ENCODE assay signal across 23 mouse cellular contexts in the genomic region with DNA sequence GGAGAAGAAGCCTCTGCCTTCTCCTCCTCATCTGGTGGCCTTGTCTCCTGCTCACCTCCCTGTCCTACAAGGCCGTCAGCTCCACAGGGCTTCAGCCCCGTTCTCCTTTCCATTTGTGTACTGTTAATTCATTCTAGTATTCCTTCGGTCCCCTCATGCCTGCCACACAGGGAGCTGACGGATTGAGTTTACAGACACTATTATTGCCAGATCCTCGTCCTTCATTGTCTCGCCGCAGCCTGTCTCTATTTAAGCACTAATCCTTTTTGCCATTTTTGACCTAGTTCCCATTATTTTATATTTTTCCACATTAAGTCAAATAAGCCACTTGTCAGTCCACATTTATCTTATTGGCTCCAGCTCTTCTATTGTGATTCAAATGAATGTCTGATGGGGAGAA.
DNase-seq lines count a peak whose midpoint lies in the region; ATAC-seq and TF ChIP-seq lines count a peak whose summit lies in the region.
"Had no signal": no experiment of that assay in that cellular context is flagged by ENCODE, and none has a peak within 500 bp of the region (broad histone marks: within the 10 kb centered on the region; RNA-seq: fewer than 3 reads in every experiment).

No protein-coding gene starts in this region.

- no peaks in the 10 kb centered on the region for H3K9me3 ChIP-seq in forebrain, embryonic 11.5 days (ENCODE audit: control insufficient read depth, low read length)
- no peaks in the 10 kb centered on the region for H3K9me3 ChIP-seq in forebrain, embryonic 14.5 days (replicated peaks; ENCODE audit: control insufficient read depth, low read length)
- H3K9me3 ChIP-seq in midbrain, embryonic 12.5 days: no peaks in the 10 kb centered on the region
- no peaks in the 10 kb centered on the region for H3K9me3 ChIP-seq in midbrain, embryonic 16.5 days (replicated peaks; ENCODE audit: control insufficient read depth, low read length, poor library complexity, severe bottlenecking)
- H3K9me3 ChIP-seq: embryonic facial prominence, embryonic 13.5 days; forebrain, embryonic 15.5 days; G1E; heart, embryonic 15.5 days had no signal

- ATAC-seq in forebrain, embryonic 11.5 days (replicated peaks; ENCODE audit: low FRiP score): no peak
- ATAC-seq in forebrain, embryonic 14.5 days: no peak
- peak; percentile 65 for ATAC-seq in midbrain, embryonic 12.5 days (ENCODE audit: low FRiP score, low read depth)
- ATAC-seq in midbrain, embryonic 16.5 days: no peak
- ATAC-seq in inflammation-experienced regulatory T-cells, adult 6 months: no peak
- ATAC-seq: CD4-positive, CD25-positive, alpha-beta regulatory T cell, adult 4 months; forebrain, embryonic 15.5 days had no signal

- no peak overlapping the region for H3K27ac ChIP-seq in forebrain, embryonic 11.5 days (ENCODE audit: low read depth, low read length)
- H3K27ac ChIP-seq in forebrain, embryonic 14.5 days (ENCODE audit: low read depth, low read length): no peak overlapping the region
- H3K27ac ChIP-seq in midbrain, embryonic 12.5 days (replicated peaks): no peak overlapping the region
- no peak overlapping the region; the same call in 1 of the 2 replicates for H3K27ac ChIP-seq in midbrain, embryonic 16.5 days (ENCODE audit: low read length)
- H3K27ac ChIP-seq: embryonic facial prominence, embryonic 13.5 days; forebrain, embryonic 15.5 days; heart, embryonic 15.5 days; hindbrain, embryonic 14.5 days had no signal

- WGBS in forebrain, embryonic 11.5 days: 33% methylated on average over 7 of the region's 7 CpGs
- 31% methylated on average over 7 of the region's 7 CpGs for WGBS in forebrain, embryonic 14.5 days
- WGBS in midbrain, embryonic 12.5 days: 11% methylated on average over 7 of the region's 7 CpGs
- 21% methylated on average over 7 of the region's 7 CpGs for WGBS in midbrain, embryonic 16.5 days

- no peak for TF ChIP-seq CTCF in brain, embryonic 14.5 days (IDR thresholded peaks at IDR 0.05; ENCODE audit: borderline replicate concordance, extremely low read depth, insufficient read depth, insufficient read length)

- H3K4me1 ChIP-seq in forebrain, embryonic 11.5 days (replicated peaks; ENCODE audit: control insufficient read depth, insufficient read depth, low read length): no peaks in the 10 kb centered on the region
- H3K4me1 ChIP-seq in forebrain, embryonic 14.5 days (ENCODE audit: control insufficient read depth, insufficient read depth, low read length): no peaks in the 10 kb centered on the region
- peaks cover 15% of the 10 kb centered on the region; the same call in 1 of the 2 replicates for H3K4me1 ChIP-seq in midbrain, embryonic 12.5 days
- 0 out of 2 replicates have a peak, but pooled peaks cover 5% of the 10 kb centered on the region for H3K4me1 ChIP-seq in midbrain, embryonic 16.5 days (ENCODE audit: control insufficient read depth, insufficient read depth, low read length)

- H3K36me3 ChIP-seq in forebrain, embryonic 11.5 days (ENCODE audit: control insufficient read depth, insufficient read depth, low read length): no peaks in the 10 kb centered on the region
- H3K36me3 ChIP-seq in forebrain, embryonic 14.5 days (ENCODE audit: control insufficient read depth, insufficient read depth, low read length): no peaks in the 10 kb centered on the region
- no peaks in the 10 kb centered on the region for H3K36me3 ChIP-seq in midbrain, embryonic 12.5 days
- H3K36me3 ChIP-seq in midbrain, embryonic 16.5 days (ENCODE audit: control insufficient read depth, insufficient read depth, low read length): no peaks in the 10 kb centered on the region
- H3K36me3 ChIP-seq: embryonic facial prominence, embryonic 13.5 days; forebrain, embryonic 15.5 days; G1E; heart, embryonic 15.5 days had no signal

- H3K4me2 ChIP-seq in forebrain, embryonic 11.5 days (ENCODE audit: low read depth, low read length, severe bottlenecking): no peak overlapping the region
- no peak overlapping the region for H3K4me2 ChIP-seq in forebrain, embryonic 14.5 days (ENCODE audit: low read length)
- H3K4me2 ChIP-seq in midbrain, embryonic 12.5 days (replicated peaks): peak overlapping the region; percentile 17; the same call in 1 of the 2 replicates
- no peak overlapping the region for H3K4me2 ChIP-seq in midbrain, embryonic 16.5 days (ENCODE audit: low read length)
- H3K4me2 ChIP-seq: embryonic facial prominence, embryonic 13.5 days; forebrain, embryonic 15.5 days; heart, embryonic 11.5 days; heart, embryonic 15.5 days; hindbrain, embryonic 14.5 days had no signal

- H3K27me3 ChIP-seq in forebrain, embryonic 11.5 days (ENCODE audit: control insufficient read depth, insufficient read depth, low read length): no peaks in the 10 kb centered on the region
- no peaks in the 10 kb centered on the region for H3K27me3 ChIP-seq in forebrain, embryonic 14.5 days (replicated peaks; ENCODE audit: control insufficient read depth, insufficient read depth, low read length)
- peaks cover 52% of the 10 kb centered on the region for H3K27me3 ChIP-seq in midbrain, embryonic 12.5 days
- H3K27me3 ChIP-seq in midbrain, embryonic 16.5 days (ENCODE audit: control insufficient read depth, insufficient read depth, low read depth, low read length): no peaks in the 10 kb centered on the region; the same call in 1 of the 2 replicates
- H3K27me3 ChIP-seq: embryonic facial prominence, embryonic 13.5 days; forebrain, embryonic 15.5 days; heart, embryonic 15.5 days had no signal

- peak; percentile 38 for DNase-seq in forebrain, embryonic 11.5 days (ENCODE audit: low spot score)
- DNase-seq in forebrain, embryonic 14.5 days (ENCODE audit: low spot score): no peak
- DNase-seq in brain, embryonic 14.5 days (ENCODE audit: low read depth): peak; percentile 56
- no peak for DNase-seq in adipocyte (ENCODE audit: low spot score)
- no peak for DNase-seq in right cerebral cortex, postnatal 4 days
- DNase-seq: adrenal gland, postnatal 10 days; B cell, adult 2 months; cerebellum, adult 11-12 months; cerebellum, adult 9-10 months; cerebellum, postnatal 25 days; gastrocnemius, postnatal 36 days; heart, adult 18-20 months; heart, postnatal 14 days had no signal

- no peak for TF ChIP-seq POLR2A in brain, embryonic 14.5 days (IDR thresholded peaks at IDR 0.05; ENCODE audit: borderline replicate concordance, extremely low read depth, insufficient read depth, insufficient read length, poor library complexity, severe bottlenecking)

- H3K9ac ChIP-seq in forebrain, embryonic 11.5 days (ENCODE audit: low read length): no peak overlapping the region
- no peak overlapping the region for H3K9ac ChIP-seq in forebrain, embryonic 14.5 days (ENCODE audit: low read length)
- no peak overlapping the region for H3K9ac ChIP-seq in midbrain, embryonic 12.5 days (replicated peaks)
- H3K9ac ChIP-seq in midbrain, embryonic 16.5 days (ENCODE audit: low read depth, low read length): peak overlapping the region; percentile 20; the same call in 1 of the 2 replicates
- H3K9ac ChIP-seq: embryonic facial prominence, embryonic 13.5 days; forebrain, embryonic 15.5 days; heart, embryonic 15.5 days; hindbrain, embryonic 14.5 days had no signal

- H3K4me3 ChIP-seq in forebrain, embryonic 11.5 days (ENCODE audit: low read depth, low read length): no peak overlapping the region
- H3K4me3 ChIP-seq in forebrain, embryonic 14.5 days (ENCODE audit: low read depth, low read length): no peak overlapping the region
- no peak overlapping the region for H3K4me3 ChIP-seq in midbrain, embryonic 12.5 days
- no peak overlapping the region for H3K4me3 ChIP-seq in midbrain, embryonic 16.5 days (ENCODE audit: low read depth, low read length)
- H3K4me3 ChIP-seq: embryonic facial prominence, embryonic 13.5 days; forebrain, embryonic 15.5 days; heart, embryonic 15.5 days had no signal

Comparison
In these comparisons a context has a peak if more than half of its experiments do, and no peak if none do; other contexts are left out.
1. DNase-seq: peak in forebrain, embryonic 11.5 days (single experiment) and brain, embryonic 14.5 days (single experiment); none in forebrain, embryonic 14.5 days (single experiment), adipocyte (single experiment) and right cerebral cortex, postnatal 4 days (single experiment).